Mouse (Mus musculus) inflammation-experienced regulatory T-cells, adult 6 months (primary cell): Measurements from ENCODE around the gene Rplp2. TPM values are rescaled to one million over a fixed set of nuclear protein-coding genes. Genes with fewer than 3 reads are reported as not detected.

Source experiments
- ATAC-seq: one replicate; pipeline ENCODE4 v1.8.0; 2017
- polyA plus RNA-seq, 3 experiments: library from polyadenylated mRNA; unstranded; fragments of 100-300 nt; shearing (Covaris generic); gene quantifications; one replicate each; pipeline ENCODE4 v1.2.1; 2017

The Rplp2 gene
- polyA plus RNA-seq, 3 experiments from 2014 or later = 2,239 to 3,896 (median 3,389) TPM

DNA sequence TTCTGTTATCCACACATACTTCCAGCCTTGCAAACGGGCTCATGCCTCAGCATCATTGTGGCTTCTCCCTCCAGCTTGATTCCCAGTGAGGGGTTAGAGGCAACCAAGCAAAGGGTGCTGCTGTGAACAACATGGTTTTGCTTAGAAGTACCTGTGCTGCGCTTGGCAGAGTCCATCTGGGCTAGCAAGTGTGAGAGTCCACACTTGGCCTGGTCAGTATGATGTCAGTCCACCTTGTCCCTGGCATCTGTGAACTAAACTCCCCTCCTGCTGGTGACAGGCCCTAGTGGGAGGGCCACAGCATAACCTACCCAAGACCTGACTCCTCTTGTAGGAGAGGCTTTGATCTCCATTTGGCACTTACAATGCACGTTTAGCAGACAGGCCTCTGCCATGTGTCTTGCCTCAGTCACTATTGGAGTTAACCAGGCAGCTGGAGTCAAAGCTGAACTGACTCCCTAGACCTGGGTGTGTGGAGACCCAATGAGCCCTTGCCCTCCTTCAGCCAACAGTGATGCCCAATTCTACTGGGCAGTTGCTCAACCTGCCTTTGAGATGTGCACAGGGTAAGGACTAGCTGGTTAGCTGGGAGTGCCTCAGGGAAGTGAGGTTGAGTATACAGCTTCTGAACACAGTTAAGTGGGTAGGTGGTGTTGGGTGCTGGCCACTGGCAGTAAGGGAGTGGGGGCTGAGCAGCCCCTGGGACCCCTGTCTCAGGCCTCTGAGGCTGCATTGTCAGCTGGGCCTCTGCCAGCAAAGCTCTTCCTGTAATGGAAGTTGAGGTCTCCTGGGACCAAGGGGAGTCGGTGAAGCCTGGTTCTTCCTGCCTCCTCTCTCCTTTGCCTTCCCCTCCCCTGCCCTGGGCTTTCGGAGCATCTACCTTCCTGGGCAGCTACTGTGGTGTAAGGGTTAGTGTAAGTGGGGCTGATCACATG is 37.3 kb downstream of the Rplp2 start:
- ATAC-seq = no peak

GRCm38 (mm10) chr7:141485186-141485585 is 38.0 kb downstream of the Rplp2 start:
- ATAC-seq = no peak

GRCm38 (mm10) chr7:141485606-141486005 is 38.4 kb downstream of the Rplp2 start:
- no peak for ATAC-seq

DNA sequence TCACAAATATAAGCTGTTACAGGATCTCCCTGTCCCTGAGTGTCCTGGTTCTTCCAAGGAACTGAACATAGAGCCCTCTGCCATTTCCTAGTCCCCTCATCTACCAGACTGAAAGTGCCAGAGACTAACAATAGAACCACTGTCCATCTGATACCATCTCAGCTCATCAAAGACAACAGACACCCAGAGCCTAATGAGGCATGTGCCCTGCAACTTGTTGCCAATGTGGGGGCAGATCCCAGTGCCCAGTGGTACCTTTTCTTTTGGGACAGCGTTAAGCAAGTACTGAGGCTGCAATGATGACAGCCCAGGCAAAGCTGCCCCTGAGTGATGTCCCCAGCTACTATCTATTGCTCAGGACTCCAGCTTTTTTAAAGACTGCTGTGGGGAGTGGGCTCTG is 39.1 kb downstream of the Rplp2 start:
- no peak for ATAC-seq

GRCm38 (mm10) chr7:141487141-141487540 is 40.0 kb downstream of the Rplp2 start:
- no peak for ATAC-seq

DNA sequence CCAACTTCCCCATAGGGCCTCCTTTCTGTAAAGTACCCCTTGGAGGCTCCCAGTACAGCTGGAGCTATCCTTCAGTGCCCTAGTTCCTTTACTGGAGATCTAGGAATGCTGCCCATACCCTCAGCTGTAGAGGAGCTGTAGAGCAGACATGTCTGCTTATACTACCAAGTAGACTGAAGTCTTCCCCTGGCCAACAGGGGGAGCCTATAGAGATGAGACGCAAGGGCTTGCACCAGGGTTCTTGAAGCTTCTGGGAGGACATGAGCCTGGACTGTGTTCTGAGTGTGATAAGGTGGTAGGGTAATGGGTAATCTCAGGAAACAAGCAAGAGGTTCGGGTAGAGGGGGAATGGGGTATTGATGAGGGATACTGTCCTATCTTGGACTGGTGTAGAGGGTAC is 44.0 kb downstream of the Rplp2 start:
- no peak for ATAC-seq

DNA sequence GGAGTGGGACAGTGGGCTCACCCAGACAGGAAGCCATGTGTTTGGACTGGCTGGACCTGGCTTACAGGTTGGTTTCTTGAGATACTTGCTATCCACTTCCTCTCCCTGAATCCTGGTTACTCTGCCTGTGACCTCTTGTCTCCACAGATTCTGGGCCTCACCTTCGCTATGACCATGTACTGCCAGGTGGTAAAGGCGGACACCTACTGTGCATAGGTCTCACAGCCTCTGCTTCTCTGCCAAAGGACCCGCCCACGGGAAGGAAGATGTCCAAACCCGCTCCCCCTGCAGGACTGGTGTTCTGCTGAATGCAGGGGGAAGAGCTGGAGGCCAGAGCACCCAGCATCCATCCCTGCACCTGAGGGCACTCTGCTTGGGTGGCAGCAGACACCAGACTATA is 45.6 kb downstream of the Rplp2 start:
- no peak for ATAC-seq

- ATAC-seq = no peak
These were observed 46.6 kb downstream of the Rplp2 start for GRCm38 (mm10) chr7:141493729-141494128.

DNA sequence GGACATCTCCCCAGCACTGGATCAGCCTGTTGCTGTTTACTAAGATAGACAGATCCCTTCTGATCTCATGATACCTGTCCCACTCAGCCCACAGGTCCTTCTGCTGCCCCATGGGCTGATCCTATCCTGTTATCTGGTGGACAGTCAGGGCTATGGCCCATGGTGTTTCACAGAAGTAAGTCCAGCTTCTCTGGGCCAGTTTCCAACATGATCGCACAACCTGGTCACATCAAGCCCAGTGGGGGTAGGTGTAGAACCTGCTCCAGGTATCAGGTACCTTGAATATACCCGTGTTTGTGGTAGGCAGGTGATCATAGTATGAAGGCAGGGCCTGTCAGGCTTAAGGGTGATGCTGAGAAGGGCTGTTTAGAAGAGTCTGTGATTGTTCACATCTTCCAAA is 48.2 kb downstream of the Rplp2 start:
- ATAC-seq = no peak

DNA sequence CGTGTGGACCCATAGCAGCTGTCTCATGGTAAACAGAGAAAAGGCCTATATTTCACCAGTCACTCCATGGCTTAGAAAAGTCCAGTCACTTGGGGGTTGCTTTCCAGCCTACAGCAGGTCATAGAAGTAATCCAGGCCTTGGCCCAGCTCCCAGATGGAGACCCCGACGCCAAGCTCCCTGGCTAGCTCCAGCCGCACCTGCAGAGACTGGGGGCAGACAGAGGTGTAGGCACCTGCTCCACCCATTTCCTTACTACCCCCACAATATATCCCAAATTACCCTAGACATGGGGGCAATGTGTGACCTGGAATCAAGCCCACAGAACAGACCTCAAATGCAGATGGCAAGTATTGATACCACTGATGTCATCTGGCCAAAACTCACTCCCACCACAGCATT is 48.8 kb downstream of the Rplp2 start:
- no peak for ATAC-seq

GRCm38 (mm10) chr7:141497600-141497999 is 50.4 kb downstream of the Rplp2 start:
- ATAC-seq = no peak

Other genes starting within 250 kb of the Rplp2 start
- gene Lmntd2, start 233.3 kb upstream of the Rplp2 start, polyA plus RNA-seq = 10 to 100 TPM in 1 of 3 experiments, 1 to 10 TPM in 2; 4.6 to 11.3 (median 8.5) TPM
- gene Rassf7, start 231.5 kb upstream of the Rplp2 start, polyA plus RNA-seq = 10 to 100 TPM in 2 of 3 experiments, 1 to 10 TPM in 1; 9.2 to 15.0 (median 13.7) TPM
- 10 to 100 TPM; 40.5 to 51.6 (median 46.7) TPM for gene Phrf1, start 218.6 kb upstream of the Rplp2 start, polyA plus RNA-seq
- gene Irf7, start 180.9 kb upstream of the Rplp2 start, polyA plus RNA-seq = 100 to 1,000 TPM in 2 of 3 experiments, 10 to 100 TPM in 1; 95.5 to 112 (median 100) TPM
- gene Cdhr5, start 170.6 kb upstream of the Rplp2 start, polyA plus RNA-seq = not detected
- gene Sct, start 168.2 kb upstream of the Rplp2 start, polyA plus RNA-seq = not detected
- gene Drd4, start 155.4 kb upstream of the Rplp2 start, polyA plus RNA-seq = not detected
- 10 to 100 TPM; 17.6 to 37.9 (median 34.6) TPM for gene Deaf1, start 119.7 kb upstream of the Rplp2 start, polyA plus RNA-seq
- 10 to 100 TPM; 27.1 to 41.1 (median 39.1) TPM for gene Tmem80, start 119.6 kb upstream of the Rplp2 start, polyA plus RNA-seq
- not detected for gene Eps8l2, start 108.5 kb upstream of the Rplp2 start, polyA plus RNA-seq
- gene Taldo1, start 55.2 kb upstream of the Rplp2 start, polyA plus RNA-seq = 100 to 1,000 TPM; 271 to 329 (median 303) TPM
- gene Gatd1, start 33.2 kb upstream of the Rplp2 start, polyA plus RNA-seq = 100 to 1,000 TPM in 1 of 3 experiments, 10 to 100 TPM in 2; 70.1 to 108 (median 91.4) TPM
- 1 to 10 TPM in 1 of 3 experiments, not detected in 2; 1.7 TPM for gene Cend1, start 17.9 kb upstream of the Rplp2 start, polyA plus RNA-seq
- gene Slc25a22, start 9.5 kb upstream of the Rplp2 start, polyA plus RNA-seq = 10 to 100 TPM; 31.4 to 50.6 (median 32.0) TPM
- 10 to 100 TPM in 2 of 3 experiments, 1 to 10 TPM in 1; 5.8 to 11.5 (median 10.3) TPM for gene Pidd1, start 3.3 kb upstream of the Rplp2 start, polyA plus RNA-seq
- 10 to 100 TPM; 49.4 to 68.0 (median 63.9) TPM for gene Pnpla2, start 7.8 kb downstream of the Rplp2 start, polyA plus RNA-seq
- gene Cracr2b, start 13.7 kb downstream of the Rplp2 start, polyA plus RNA-seq = not detected
- 1 to 10 TPM; 6.0 to 8.7 (median 8.5) TPM for gene Cd151, start 20.0 kb downstream of the Rplp2 start, polyA plus RNA-seq
- 10 to 100 TPM; 15.7 to 24.9 (median 19.9) TPM for gene Polr2l, start 27.8 kb downstream of the Rplp2 start, polyA plus RNA-seq
- gene Tspan4, start 27.9 kb downstream of the Rplp2 start, polyA plus RNA-seq = 1 to 10 TPM; 1.8 to 3.0 (median 2.4) TPM
- 10 to 100 TPM; 13.2 to 23.6 (median 14.6) TPM for gene Chid1, start 92.5 kb downstream of the Rplp2 start, polyA plus RNA-seq
- gene Ap2a2, start 114.8 kb downstream of the Rplp2 start, polyA plus RNA-seq = 10 to 100 TPM; 12.5 to 16.5 (median 13.6) TPM
- under 1 TPM; 0.31 to 0.64 (median 0.57) TPM for gene Muc6, start 207.9 kb downstream of the Rplp2 start, polyA plus RNA-seq
- not detected for gene Muc2, start 243.0 kb downstream of the Rplp2 start, polyA plus RNA-seq